Mouse (Mus musculus) myocyte (in vitro differentiated cells): ENCODE data around the gene Dnajc17. TPM values are rescaled to one million over a fixed set of nuclear protein-coding genes. Genes with fewer than 3 reads are reported as not detected.
A peak's percentile ranks its signal among the peaks of the same experiment; 100 is the strongest.

ENCODE experiments used
- H3K27me3 ChIP-seq: one replicate; pipeline ENCODE4 v1.6.1; 2011; ENCODE audit not compliant: control insufficient read depth, insufficient read depth, insufficient read length
- H3K36me3 ChIP-seq: one replicate; pipeline ENCODE4 v1.6.1; 2011; ENCODE audit not compliant: control insufficient read depth, insufficient read depth
- H3K4me2 ChIP-seq: one replicate; pipeline ENCODE4 v1.6.1; 2011; ENCODE audit warnings: low read depth, control low read depth
- H3K4me3 ChIP-seq: one replicate; pipeline ENCODE4 v1.5.1; 2011; ENCODE audit warnings: mild to moderate bottlenecking, control low read depth, moderate library complexity
- H3K79me2 ChIP-seq: one replicate; pipeline ENCODE4 v1.6.1; 2011; ENCODE audit not compliant: control insufficient read depth, insufficient read depth
- H3ac ChIP-seq: one replicate; pipeline ENCODE4 v1.6.1; 2011; ENCODE audit not compliant: control insufficient read depth, insufficient read length
- CEBPB ChIP-seq: IDR thresholded peaks from 2 replicates; pipeline ENCODE4 v1.6.1; 2011; ENCODE audit warnings: mild to moderate bottlenecking, moderate library complexity; ENCODE audit not compliant: poor library complexity, insufficient read depth, severe bottlenecking
- E2F4 ChIP-seq: IDR thresholded peaks from one replicate; pipeline ENCODE4 v1.6.1; 2011; ENCODE audit warnings: mild to moderate bottlenecking, control low read depth, moderate library complexity; ENCODE audit not compliant: insufficient read depth
- MAX ChIP-seq: IDR thresholded peaks from one replicate; pipeline ENCODE4 v1.6.1; 2011; ENCODE audit warnings: low read depth, mild to moderate bottlenecking, control low read depth
- MYOD1 ChIP-seq, 3 experiments: IDR thresholded peaks; one replicate each; pipeline ENCODE4 v1.6.1; 2011; ENCODE audit warnings: control low read depth in 2 of 3, low read depth in 2 of 3, mild to moderate bottlenecking in 2 of 3, moderate library complexity in 1 of 3; ENCODE audit not compliant: insufficient read length in 2 of 3, control insufficient read depth in 1 of 3
- MYOG ChIP-seq, 3 experiments: IDR thresholded peaks; one replicate each; pipeline ENCODE4 v1.6.1; 2011; ENCODE audit warnings: control low read depth in 2 of 3, low read depth in 2 of 3, mild to moderate bottlenecking in 2 of 3; ENCODE audit not compliant: insufficient read length in 2 of 3, control insufficient read depth in 1 of 3, insufficient read depth in 1 of 3
- POLR2A ChIP-seq: IDR thresholded peaks from one replicate; pipeline ENCODE4 v1.6.1; 2011; ENCODE audit warnings: low read depth, mild to moderate bottlenecking, control low read depth, moderate library complexity; ENCODE audit not compliant: insufficient read length
- POLR2AphosphoS2 ChIP-seq: IDR thresholded peaks from one replicate; pipeline ENCODE4 v1.6.1; 2011; ENCODE audit warnings: low read depth, control low read depth; ENCODE audit not compliant: insufficient read length
- REST ChIP-seq: IDR thresholded peaks from one replicate; pipeline ENCODE4 v1.6.1; 2011; ENCODE audit warnings: mild to moderate bottlenecking, control low read depth, moderate library complexity; ENCODE audit not compliant: insufficient read depth, insufficient read length
- SRF ChIP-seq: IDR thresholded peaks from one replicate; pipeline ENCODE4 v1.6.1; 2011; ENCODE audit warnings: low read depth; ENCODE audit not compliant: control insufficient read depth, insufficient read length
- TCF12 ChIP-seq: IDR thresholded peaks from one replicate; pipeline ENCODE4 v1.6.1; 2011; ENCODE audit warnings: mild to moderate bottlenecking, control low read depth; ENCODE audit not compliant: poor library complexity, insufficient read depth, severe bottlenecking
- TCF3 ChIP-seq: IDR thresholded peaks from one replicate; pipeline ENCODE4 v1.6.1; 2011; ENCODE audit warnings: low read depth, control low read depth; ENCODE audit not compliant: insufficient read length
- USF1 ChIP-seq: IDR thresholded peaks from one replicate; pipeline ENCODE4 v1.6.1; 2011; ENCODE audit warnings: low read depth, mild to moderate bottlenecking, control low read depth, moderate library complexity
- polyA plus RNA-seq: library from polyadenylated mRNA; unstranded; fragments of >200 nt; fragmentation: generic; extraction: Trizol; gene quantifications from one replicate; pipeline ENCODE4 v1.2.1, GENCODE M21; 2012; ENCODE audit warnings: missing spikeins

Dnajc17 gene
- polyA plus RNA-seq, 1 experiment = 17.2 TPM

GRCm38 (mm10) chr2:119163135-119163534 is 45.5 kb downstream of the Dnajc17 start:
- Histone ChIP-seq H3ac (no peak overlapping the region), H3K79me2 (no peaks in the 10 kb centered on the region), H3K36me3 (no peaks in the 10 kb centered on the region), H3K4me2 (no peak overlapping the region), H3K27me3 (no peaks in the 10 kb centered on the region), H3K4me3 (no peak overlapping the region)
- no peak for TF ChIP-seq TCF3
- TF ChIP-seq TCF12 = no peak
- no peak for TF ChIP-seq SRF
- no peak for TF ChIP-seq MYOD1 (IDR thresholded peaks at IDR 0.05; ENCODE audit: control insufficient read depth in 1 of 3, insufficient read length in 2 of 3, low read depth in 2 of 3)
- no peak for TF ChIP-seq USF1
- no peak for TF ChIP-seq E2F4
- TF ChIP-seq POLR2A = no peak

DNA sequence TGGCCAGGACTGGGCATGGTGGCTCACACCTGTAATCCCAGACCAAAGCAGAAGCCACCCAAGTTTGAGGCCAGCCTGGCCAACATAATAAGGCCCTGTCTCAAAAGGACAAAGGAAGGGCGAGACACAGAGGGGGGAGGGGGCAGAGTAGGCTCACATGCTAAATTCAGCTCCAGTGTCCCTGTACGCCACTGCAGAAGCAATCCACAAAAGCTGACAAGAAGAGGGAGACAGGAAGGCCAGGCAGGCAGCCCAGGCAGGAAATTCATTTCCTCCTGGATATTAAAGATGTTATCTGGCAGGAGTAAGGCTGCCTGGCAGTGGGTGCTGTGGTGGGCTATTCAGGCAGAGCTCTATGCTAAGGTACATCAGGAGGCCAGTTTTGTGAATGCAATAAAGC is 47.3 kb downstream of the Dnajc17 start:
- peaks cover under 1% of the 10 kb centered on the region for H3K79me2 ChIP-seq
- TF ChIP-seq TCF3 (no peak), TCF12 (no peak), USF1 (no peak), E2F4 (no peak)
- no peak overlapping the region for H3K4me2 ChIP-seq
- H3K36me3 ChIP-seq = no peaks in the 10 kb centered on the region
- H3ac ChIP-seq = no peak overlapping the region
- H3K27me3 ChIP-seq = no peaks in the 10 kb centered on the region
- no peak overlapping the region for H3K4me3 ChIP-seq

DNA sequence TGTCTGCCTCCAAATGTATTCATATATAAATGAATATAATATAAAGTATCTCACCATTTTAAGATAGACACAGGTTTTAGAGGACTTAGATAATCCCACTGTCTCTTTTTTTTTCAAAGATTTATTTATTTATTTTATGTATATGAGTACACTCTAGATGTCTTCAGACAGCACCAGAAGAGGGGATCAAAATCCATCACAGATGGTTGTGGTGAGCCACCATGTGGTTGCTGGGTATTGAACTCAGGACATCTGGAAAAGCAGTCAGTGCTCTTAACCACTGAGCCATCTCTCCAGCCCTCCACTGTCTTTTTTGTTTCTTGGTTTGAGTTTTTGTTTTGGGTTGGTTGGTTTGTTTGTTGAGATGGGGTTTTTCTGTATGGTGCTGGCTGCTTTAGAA is 50.8 kb downstream of the Dnajc17 start:
- Histone ChIP-seq H3ac (no peak overlapping the region), H3K27me3 (no peaks in the 10 kb centered on the region), H3K79me2 (peaks cover 15% of the 10 kb centered on the region), H3K4me2 (peak overlapping the region; percentile 87), H3K4me3 (peak overlapping the region; percentile 68), H3K36me3 (peaks cover 8% of the 10 kb centered on the region)
- TF ChIP-seq REST (no peak), MYOG (IDR thresholded peaks at IDR 0.05; ENCODE audit: control insufficient read depth in 1 of 3, insufficient read depth in 1 of 3, insufficient read length in 2 of 3, low read depth in 2 of 3) (no peak), TCF12 (no peak), POLR2A (no peak), CEBPB (no peak), POLR2AphosphoS2 (no peak), SRF (no peak), MAX (no peak), TCF3 (no peak), USF1 (no peak), MYOD1 (IDR thresholded peaks at IDR 0.05; ENCODE audit: control insufficient read depth in 1 of 3, insufficient read length in 2 of 3, low read depth in 2 of 3) (no peak), E2F4 (no peak)

GRCm38 (mm10) chr2:119156681-119157572 is 51.7 kb downstream of the Dnajc17 start, which contains the start of gene Rmdn3:
Rmdn3 (minus strand) TSS chr2:119157034.
- H3ac ChIP-seq = peak within 1 kb of the TSS; percentile 21
- H3K4me2 ChIP-seq = peak within 1 kb of the TSS; percentile 87
- TF ChIP-seq REST = no peak
- TF ChIP-seq CEBPB = no peak
- peak; percentile 83 for TF ChIP-seq SRF
- peak; percentile 74 for TF ChIP-seq POLR2AphosphoS2
- TF ChIP-seq TCF3 = no peak
- peak; percentile 10 for TF ChIP-seq E2F4
- peak; percentile 18 for TF ChIP-seq USF1
- no peak for TF ChIP-seq TCF12
- peak; percentile 72 for TF ChIP-seq MAX
- peak in 2 of 3 experiments; percentile 27 to 60 for TF ChIP-seq MYOD1 (IDR thresholded peaks at IDR 0.05; ENCODE audit: control insufficient read depth in 1 of 3, insufficient read length in 2 of 3, low read depth in 2 of 3)
- TF ChIP-seq POLR2A = peak; percentile 80
- peak in 1 of 3 experiments; percentile 64 for TF ChIP-seq MYOG (IDR thresholded peaks at IDR 0.05; ENCODE audit: control insufficient read depth in 1 of 3, insufficient read depth in 1 of 3, insufficient read length in 2 of 3, low read depth in 2 of 3)
- no peaks in the 10 kb centered on the region for H3K27me3 ChIP-seq
- peaks cover 8% of the 10 kb centered on the region for H3K36me3 ChIP-seq
- H3K4me3 ChIP-seq = peak within 1 kb of the TSS; percentile 68
- H3K79me2 ChIP-seq = peaks cover 15% of the 10 kb centered on the region
